Mouse (Mus musculus) embryonic facial prominence, embryonic 11.5 days (tissue): ENCODE measurements around the gene Capzb. TPM values are rescaled to one million over a fixed set of nuclear protein-coding genes. Genes with fewer than 3 reads are reported as not detected.

ENCODE experiments used
- ATAC-seq: fragments of 200-750 bp; cut with Nextera tagmentation; replicated peaks from 2 replicates; pipeline ENCODE4 v1.8.0; 2017; ENCODE audit warnings: low read depth; ENCODE audit not compliant: insufficient number of reproducible peaks, low FRiP score, low TSS enrichment
- DNase-seq: peaks from one replicate; pipeline ENCODE4 v3.0.0-alpha.2; 2015; ENCODE audit warnings: low spot score
- H3K27ac ChIP-seq: fragments of 300-500 bp; sonication (generic); replicated peaks from 2 replicates; pipeline ENCODE4 v1.5.1; 2014; ENCODE audit warnings: mild to moderate bottlenecking, low read depth, low read length, control low read depth
- H3K27me3 ChIP-seq: fragments of 300-500 bp; sonication (generic); 2 replicates; pipeline ENCODE4 v1.6.1; 2014; ENCODE audit warnings: mild to moderate bottlenecking, low read length, moderate library complexity, mixed read lengths; ENCODE audit not compliant: control insufficient read depth, insufficient read depth
- H3K36me3 ChIP-seq: fragments of 300-500 bp; sonication (generic); replicated peaks from 2 replicates; pipeline ENCODE4 v1.6.1; 2014; ENCODE audit warnings: low read depth, mild to moderate bottlenecking, low read length, moderate library complexity, mixed read lengths; ENCODE audit not compliant: control insufficient read depth, insufficient read depth
- H3K4me1 ChIP-seq: fragments of 300-500 bp; sonication (generic); 2 replicates; pipeline ENCODE4 v1.6.1; 2014; ENCODE audit warnings: low read length, mixed read lengths; ENCODE audit not compliant: control insufficient read depth, insufficient read depth
- H3K4me2 ChIP-seq: fragments of 300-500 bp; sonication (generic); 2 replicates; pipeline ENCODE4 v1.6.1; 2014; ENCODE audit warnings: low read depth, mild to moderate bottlenecking, control low read depth, low read length, moderate library complexity
- H3K4me3 ChIP-seq: fragments of 300-500 bp; sonication (generic); 2 replicates; pipeline ENCODE4 v1.5.1; 2014; ENCODE audit warnings: low read depth, low read length, control low read depth
- H3K9ac ChIP-seq: fragments of 300-500 bp; sonication (generic); replicated peaks from 2 replicates; pipeline ENCODE4 v1.6.1; 2014; ENCODE audit warnings: mild to moderate bottlenecking, control low read depth, low read length
- H3K9me3 ChIP-seq: fragments of 300-500 bp; sonication (generic); replicated peaks from 2 replicates; pipeline ENCODE4 v1.6.1; 2016; ENCODE audit warnings: mild to moderate bottlenecking, low read length, inconsistent platforms, mixed read lengths; ENCODE audit not compliant: control insufficient read depth
- WGBS: fragments of 180-500 bp; shearing (Covaris S2); extraction: QIAGEN DNeasy Blood & Tissue Kit; methylation state at CpG from one replicate; pipeline ENCODE4 v1.1.7; 2014; 5-methylcytosine and 5-hydroxymethylcytosine counted together
- polyA plus RNA-seq: library from polyadenylated mRNA; unstranded; fragments of >200 nt; fragmentation: Nextera tagmentation; extraction: Ambion mirVana; gene quantifications from 2 replicates; pipeline ENCODE4 v1.2.1, GENCODE M21; 2014

The Capzb gene
- polyA plus RNA-seq, 1 experiment from 2014 or later: 314 TPM

DNA sequence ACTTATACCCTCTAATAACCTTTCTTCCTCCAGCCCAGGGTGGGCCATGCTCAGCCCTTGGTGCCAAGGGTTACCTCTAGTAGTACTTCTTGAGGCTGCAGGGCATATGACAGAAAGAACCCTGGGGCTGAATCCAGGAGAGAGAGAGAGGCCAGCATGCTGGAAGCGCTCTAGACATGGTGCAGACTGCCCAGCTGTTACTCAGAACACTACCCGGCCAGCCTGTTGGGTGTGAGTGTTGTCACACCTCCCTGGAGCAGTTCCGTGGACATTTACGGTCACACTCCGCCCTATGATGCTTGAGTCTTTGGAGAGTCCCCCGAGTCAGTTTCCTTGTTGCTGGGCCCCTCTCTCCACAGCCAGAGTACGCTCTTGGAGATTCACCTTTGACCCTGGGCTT lies 55.3 kb downstream of the Capzb start:
- Histone ChIP-seq H3K9ac (no peak overlapping the region), H3K27ac (no peak overlapping the region), H3K9me3 (no peaks in the 10 kb centered on the region), H3K4me2 (no peak overlapping the region), H3K36me3 (no peaks in the 10 kb centered on the region), H3K27me3 (no peaks in the 10 kb centered on the region), H3K4me3 (no peak overlapping the region), H3K4me1 (peaks cover 33% of the 10 kb centered on the region)
- DNase-seq (no peak), ATAC-seq (no peak)
- 77% methylated on average over 7 of the region's 7 CpGs for WGBS

DNA sequence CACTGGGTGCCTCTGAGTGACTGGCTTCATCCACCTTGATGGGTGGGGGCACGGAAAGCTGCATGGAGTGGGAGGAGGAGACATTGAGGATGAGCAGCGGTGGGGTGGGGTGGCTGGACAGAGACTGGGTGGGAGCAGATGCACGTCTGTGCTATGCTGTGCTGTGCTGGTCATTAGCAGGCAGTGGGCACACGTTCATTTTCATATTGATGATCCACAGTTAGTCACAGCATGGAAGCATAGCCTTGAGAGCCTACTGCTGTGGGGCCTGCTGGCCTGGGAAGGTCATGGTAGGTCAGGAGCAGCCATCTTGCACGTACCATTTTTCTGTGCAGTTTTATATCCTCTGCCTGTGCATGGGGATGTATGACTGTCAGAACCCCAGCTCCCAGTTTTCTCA lies 56.0 kb downstream of the Capzb start:
- H3K4me2 ChIP-seq: no peak overlapping the region
- no peak overlapping the region for H3K27ac ChIP-seq
- WGBS: 84% methylated on average over 5 of the region's 5 CpGs
- DNase-seq: no peak
- H3K4me1 ChIP-seq: peaks cover 36% of the 10 kb centered on the region
- no peak for ATAC-seq
- H3K9ac ChIP-seq: no peak overlapping the region
- H3K36me3 ChIP-seq: no peaks in the 10 kb centered on the region
- no peaks in the 10 kb centered on the region for H3K27me3 ChIP-seq
- no peaks in the 10 kb centered on the region for H3K9me3 ChIP-seq
- H3K4me3 ChIP-seq: no peak overlapping the region

DNA sequence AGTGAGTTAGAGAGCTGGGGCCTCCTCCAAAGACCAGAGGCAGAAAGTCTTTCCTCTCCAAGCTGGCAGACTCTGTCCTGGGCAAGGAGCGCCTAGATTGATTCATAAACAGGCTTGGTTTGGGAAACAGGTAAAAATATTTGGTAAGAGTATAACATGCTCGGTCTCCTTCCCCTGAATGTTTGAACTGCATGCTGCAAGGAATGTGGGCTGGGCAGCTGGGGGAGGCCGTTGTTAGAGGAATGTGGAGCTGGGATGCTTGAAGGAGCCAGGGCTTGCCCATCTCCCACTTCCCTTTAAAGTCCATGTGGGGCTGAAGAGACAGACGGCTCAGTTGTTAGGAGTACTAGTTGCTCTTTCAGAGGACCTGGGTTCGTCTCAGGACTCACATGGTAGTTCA lies 57.3 kb downstream of the Capzb start:
- Histone ChIP-seq H3K9ac (no peak overlapping the region; the same call in 1 of the 2 replicates), H3K27me3 (no peaks in the 10 kb centered on the region), H3K4me3 (no peak overlapping the region), H3K36me3 (no peaks in the 10 kb centered on the region), H3K4me2 (no peak overlapping the region), H3K27ac (peak overlapping the region; percentile 96; the same call in 1 of the 2 replicates), H3K4me1 (peaks cover 36% of the 10 kb centered on the region), H3K9me3 (no peaks in the 10 kb centered on the region)
- 38% methylated on average over 5 of the region's 5 CpGs for WGBS
- ATAC-seq (no peak), DNase-seq (peak; percentile 33)

DNA sequence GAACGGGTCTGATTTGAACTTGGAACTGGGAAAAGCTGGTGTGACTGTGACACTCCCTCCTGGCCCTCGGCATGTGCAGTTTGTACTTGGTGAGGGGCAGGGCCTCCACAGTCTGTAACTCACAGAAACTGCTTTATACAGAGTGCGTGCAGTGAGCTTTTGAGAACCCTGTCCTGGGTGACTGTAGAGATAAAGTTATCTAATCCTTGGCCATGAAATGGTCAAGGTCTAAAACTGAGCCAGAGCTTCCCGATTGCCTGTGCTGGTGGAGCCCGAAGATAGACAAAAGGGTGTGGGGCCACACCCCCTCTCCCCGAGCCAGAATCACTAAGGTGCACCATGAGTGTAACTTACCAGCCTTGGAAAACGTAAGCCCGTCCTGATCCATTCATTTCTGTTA lies 58.2 kb downstream of the Capzb start:
- peaks cover 36% of the 10 kb centered on the region for H3K4me1 ChIP-seq
- H3K36me3 ChIP-seq: no peaks in the 10 kb centered on the region
- H3K4me3 ChIP-seq: no peak overlapping the region
- H3K4me2 ChIP-seq: no peak overlapping the region; the same call in 1 of the 2 replicates
- H3K9ac ChIP-seq: no peak overlapping the region
- no peaks in the 10 kb centered on the region for H3K9me3 ChIP-seq
- WGBS: 71% methylated on average over 8 of the region's 8 CpGs
- DNase-seq (no peak), ATAC-seq (no peak)
- no peaks in the 10 kb centered on the region for H3K27me3 ChIP-seq
- H3K27ac ChIP-seq: peak overlapping the region; percentile 96

DNA sequence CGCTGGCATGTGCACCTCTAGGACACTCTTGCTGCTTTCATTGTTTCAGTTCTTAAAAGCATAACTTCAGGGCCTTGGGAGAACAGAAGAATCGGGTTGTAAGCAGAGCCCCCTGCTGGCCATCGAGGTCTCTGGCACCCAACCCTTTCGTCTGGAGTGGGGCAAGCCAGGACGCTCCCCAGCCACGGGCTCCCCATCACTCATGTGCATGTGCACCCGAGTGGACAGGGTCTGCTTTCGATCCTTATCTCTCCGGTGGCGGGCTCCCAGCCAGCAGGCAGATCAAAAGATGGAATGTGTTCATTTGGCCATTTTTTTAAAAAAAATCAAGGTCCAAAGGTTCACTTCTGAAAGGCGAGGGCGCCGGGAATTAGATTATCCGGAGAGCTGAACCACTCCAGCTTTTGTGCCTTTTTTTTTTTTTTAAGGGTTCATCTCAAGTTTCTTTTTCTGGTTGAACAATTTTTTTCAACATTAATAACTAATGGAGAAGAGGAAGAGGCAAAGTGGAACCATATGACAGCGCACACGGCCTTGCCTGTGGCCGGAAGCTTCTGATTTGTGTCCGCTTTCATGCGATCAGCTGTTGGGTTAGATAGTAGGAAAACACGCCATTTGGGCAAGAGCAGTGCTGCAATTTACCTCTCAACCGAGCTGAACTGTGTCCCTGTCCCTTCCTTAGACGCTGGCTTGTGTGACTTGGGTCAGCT lies 59.5 kb downstream of the Capzb start:
- WGBS: 20% methylated on average over 22 of the region's 22 CpGs
- no peak overlapping the region for H3K4me2 ChIP-seq
- ATAC-seq: peak; percentile 82

DNA sequence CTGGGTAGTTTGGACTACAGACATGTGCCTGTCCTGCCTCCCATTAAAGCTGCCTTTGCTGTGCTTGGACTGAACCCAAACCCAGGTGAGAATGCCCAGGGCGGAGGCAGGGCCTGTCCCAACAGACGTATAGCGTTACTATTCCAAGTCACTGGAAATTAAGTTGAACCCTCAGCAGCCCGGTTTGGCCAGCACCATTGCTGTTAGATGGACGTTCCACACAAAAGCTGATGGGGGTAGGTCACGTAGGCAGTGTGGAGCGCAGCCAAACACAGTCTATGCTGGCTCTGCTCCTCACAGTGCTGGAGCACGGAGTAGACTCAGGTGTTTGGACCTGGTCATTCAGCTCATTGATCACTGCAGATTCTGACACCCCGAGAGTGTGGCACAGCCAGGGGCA lies 60.5 kb downstream of the Capzb start:
- no peak overlapping the region for H3K4me3 ChIP-seq
- H3K4me2 ChIP-seq: no peak overlapping the region
- H3K9me3 ChIP-seq: no peaks in the 10 kb centered on the region
- no peak for DNase-seq
- peak overlapping the region; percentile 72 for H3K27ac ChIP-seq
- H3K9ac ChIP-seq: no peak overlapping the region
- 68% methylated on average over 9 of the region's 9 CpGs for WGBS
- no peak for ATAC-seq
- H3K36me3 ChIP-seq: no peaks in the 10 kb centered on the region
- H3K27me3 ChIP-seq: no peaks in the 10 kb centered on the region
- peaks cover 31% of the 10 kb centered on the region for H3K4me1 ChIP-seq

More for the DNA sequence above, 59.5 kb downstream of the Capzb start:
- Histone ChIP-seq H3K9me3 (no peaks in the 10 kb centered on the region), H3K36me3 (no peaks in the 10 kb centered on the region), H3K9ac (peak overlapping the region; percentile 62), H3K4me3 (no peak overlapping the region; the same call in 1 of the 2 replicates), H3K27ac (peak overlapping the region; percentile 96), H3K4me1 (peaks cover 31% of the 10 kb centered on the region), H3K27me3 (no peaks in the 10 kb centered on the region)
- DNase-seq: peak; percentile 94

DNA sequence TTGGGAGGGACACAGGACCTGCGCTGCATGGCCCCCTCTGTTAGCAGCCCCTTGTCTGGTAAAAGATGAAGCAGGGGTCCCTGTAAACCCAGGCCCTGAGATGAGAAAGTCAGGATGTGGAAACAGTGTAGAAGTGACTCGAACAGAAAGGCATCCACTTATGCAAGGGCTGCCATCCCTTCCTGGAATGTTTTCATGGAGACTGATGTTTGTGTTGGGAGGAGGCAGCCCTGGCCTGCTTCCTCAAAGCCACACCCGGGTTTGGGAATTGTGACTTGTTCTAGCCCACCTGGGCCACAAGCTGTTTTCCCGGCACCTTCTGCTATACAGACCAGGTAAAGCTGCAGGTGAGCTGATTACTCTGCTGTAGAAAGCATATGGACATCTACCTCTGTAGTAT lies 63.4 kb downstream of the Capzb start:
- DNase-seq (no peak), ATAC-seq (no peak)
- Histone ChIP-seq H3K9ac (no peak overlapping the region), H3K4me2 (no peak overlapping the region), H3K9me3 (no peaks in the 10 kb centered on the region), H3K4me1 (peaks cover 26% of the 10 kb centered on the region), H3K36me3 (peaks cover 2% of the 10 kb centered on the region; the same call in 1 of the 2 replicates), H3K27me3 (no peaks in the 10 kb centered on the region), H3K4me3 (no peak overlapping the region), H3K27ac (no peak overlapping the region)
- WGBS: 88% methylated on average over 4 of the region's 4 CpGs

DNA sequence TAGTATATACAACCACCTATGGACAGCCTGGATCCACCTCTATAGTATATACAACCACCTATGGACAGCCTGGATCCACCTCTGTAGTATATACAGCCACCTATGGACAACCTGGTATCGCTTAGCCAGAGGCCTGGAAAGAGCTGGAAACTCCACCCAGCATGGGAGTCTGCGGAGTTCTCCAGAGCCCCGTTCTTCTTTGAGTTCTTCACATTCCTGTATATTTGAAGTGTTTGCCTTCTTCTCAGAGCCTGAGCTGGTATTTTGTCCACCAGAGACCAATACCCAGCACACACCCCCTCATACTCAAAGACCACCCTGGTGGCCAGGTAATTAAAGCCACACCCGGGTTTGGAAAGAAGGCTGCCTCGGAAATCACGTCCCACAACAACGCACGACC lies 64.0 kb downstream of the Capzb start:
- WGBS: 66% methylated on average over 8 of the region's 8 CpGs
- no peak overlapping the region for H3K27ac ChIP-seq
- H3K36me3 ChIP-seq: peaks cover 3% of the 10 kb centered on the region; the same call in 1 of the 2 replicates
- H3K27me3 ChIP-seq: no peaks in the 10 kb centered on the region
- no peak overlapping the region for H3K9ac ChIP-seq
- H3K4me3 ChIP-seq: no peak overlapping the region
- no peak overlapping the region for H3K4me2 ChIP-seq
- DNase-seq (no peak), ATAC-seq (no peak)
- H3K9me3 ChIP-seq: no peaks in the 10 kb centered on the region
- H3K4me1 ChIP-seq: peaks cover 22% of the 10 kb centered on the region
